ENCODE assay signal across 19 mouse cellular contexts in the genomic region with DNA sequence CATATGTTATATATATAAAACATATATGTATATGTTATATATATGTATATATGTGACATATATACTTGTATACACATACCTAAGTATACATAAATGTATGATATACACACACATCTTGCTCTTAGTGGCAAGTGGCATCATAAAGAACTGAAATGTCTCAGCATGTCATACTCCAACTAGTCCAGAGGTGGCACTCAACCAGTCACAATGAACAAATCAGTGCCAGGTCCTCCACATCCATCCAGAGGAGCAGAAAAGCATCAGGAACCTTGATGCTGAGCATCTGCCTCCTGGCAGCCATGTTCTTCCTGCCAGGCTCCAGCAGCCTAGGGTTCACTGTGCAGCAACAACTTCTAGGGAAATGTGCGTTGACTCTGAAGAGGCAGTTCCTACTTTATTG.
DNase-seq lines count a peak whose midpoint lies in the region; ATAC-seq and TF ChIP-seq lines count a peak whose summit lies in the region.
"Had no signal": no experiment of that assay in that cellular context is flagged by ENCODE, and none has a peak within 500 bp of the region (broad histone marks: within the 10 kb centered on the region; RNA-seq: fewer than 3 reads in every experiment).

No protein-coding gene starts in this region.

- no peaks in the 10 kb centered on the region for H3K9me3 ChIP-seq in E14TG2a.4 (ENCODE audit: low read length)
- H3K9me3 ChIP-seq: kidney, embryonic 15.5 days; liver, embryonic 13.5 days; neural tube, embryonic 12.5 days had no signal

- ATAC-seq in megakaryocyte progenitor cell, adult 5-6 weeks (replicated peaks; ENCODE audit: poor library complexity), result no peak
- ATAC-seq: forebrain, embryonic 16.5 days; midbrain, embryonic 16.5 days; Patski had no signal

- H3K4me1 ChIP-seq in E14TG2a.4 (replicated peaks; ENCODE audit: low read depth, low read length), result no peaks in the 10 kb centered on the region
- H3K4me1 ChIP-seq: liver, embryonic 13.5 days had no signal

- no peak overlapping the region for H3K4me3 ChIP-seq in layer of hippocampus, adult 2 months
- H3K4me3 ChIP-seq in E14TG2a.4 (replicated peaks; ENCODE audit: low read length), result no peak overlapping the region
- H3K4me3 ChIP-seq: kidney, embryonic 15.5 days; liver, embryonic 13.5 days; neural tube, embryonic 12.5 days had no signal

- no peak overlapping the region for H3K27ac ChIP-seq in layer of hippocampus, adult 2 months
- H3K27ac ChIP-seq: kidney, embryonic 15.5 days; liver, embryonic 13.5 days; neural tube, embryonic 12.5 days had no signal

- no peaks in the 10 kb centered on the region for H3K36me3 ChIP-seq in E14TG2a.4 (ENCODE audit: insufficient read depth, low read length)
- H3K36me3 ChIP-seq: kidney, embryonic 15.5 days; liver, embryonic 13.5 days; neural tube, embryonic 12.5 days had no signal

- peak; percentile 54 for TF ChIP-seq CTCF in layer of hippocampus, adult 2 months (conservative IDR thresholded peaks at IDR 0.05)
- 0 out of 2 replicates have a peak, but pooled peaks have one; percentile 5 for TF ChIP-seq CTCF in E14TG2a.4 (conservative IDR thresholded peaks at IDR 0.05; ENCODE audit: low read length)

- H3K27me3 ChIP-seq in E14TG2a.4 (ENCODE audit: insufficient read depth, low read length), result no peaks in the 10 kb centered on the region
- H3K27me3 ChIP-seq: kidney, embryonic 15.5 days; liver, embryonic 13.5 days; neural tube, embryonic 12.5 days; Patski had no signal

- DNase-seq in adrenal gland, postnatal 14 days, result peak; percentile 8
- no peak for DNase-seq in adrenal gland, adult 18-20 months (ENCODE audit: low spot score in 2 of 2)
- no peak for DNase-seq in layer of hippocampus, adult 2 months (ENCODE audit: low spot score in 2 of 2)
- DNase-seq in layer of hippocampus, adult 11-12 months (ENCODE audit: low spot score), result no peak
- DNase-seq in forelimb bud, embryonic 11.5 days (ENCODE audit: low read depth, low spot score), result peak; percentile 43
- DNase-seq in urinary bladder, postnatal 10 days (ENCODE audit: low spot score), result no peak
- DNase-seq: cerebellum, adult 11-12 months; gastrocnemius, postnatal 14 days; heart, postnatal 36 days; liver, embryonic 13.5 days; lung, postnatal 4 days; thymus, adult 2 months had no signal

Comparison
In these comparisons a context has a peak if more than half of its experiments do, and no peak if none do; other contexts are left out.
1. DNase-seq: peak in adrenal gland, postnatal 14 days (single experiment) and forelimb bud, embryonic 11.5 days (single experiment); none in adrenal gland, adult 18-20 months (0 of 2), layer of hippocampus, adult 2 months (0 of 2), layer of hippocampus, adult 11-12 months (single experiment) and urinary bladder, postnatal 10 days (single experiment).